Mouse (Mus musculus): ENCODE results near the gene Zmiz1. TPM values are rescaled to one million over a fixed set of nuclear protein-coding genes. Genes with fewer than 3 reads are reported as not detected.

The Zmiz1 gene
- polyA plus RNA-seq, 1 experiment, result 54.1 TPM

DNA sequence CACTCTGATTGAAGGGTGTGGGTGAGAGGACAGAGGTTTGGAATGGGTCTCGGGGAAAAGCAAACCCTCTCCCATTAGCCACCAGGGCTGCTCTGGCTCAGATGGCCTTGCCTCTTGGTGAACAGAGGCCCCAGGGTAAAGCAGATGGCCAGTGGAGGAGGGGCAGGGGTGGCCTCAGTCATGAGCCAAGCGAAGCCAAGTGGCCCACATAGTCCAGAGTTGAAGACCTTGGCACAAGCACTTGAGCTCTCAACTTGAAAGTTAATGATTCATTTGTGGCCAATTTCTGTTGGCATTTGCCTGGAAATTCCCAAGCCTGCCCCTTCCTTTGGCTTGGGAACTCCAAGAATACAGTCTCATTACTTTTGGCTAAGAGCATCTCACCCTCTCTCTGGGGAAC lies 37.1 kb downstream of the Zmiz1 start:
- peaks cover 67% of the 10 kb centered on the region for H3K36me3 ChIP-seq (replicated peaks; ENCODE audit: low read length)
- H3K27me3 ChIP-seq (replicated peaks), result no peaks in the 10 kb centered on the region
- no peaks in the 10 kb centered on the region for H3K9me3 ChIP-seq
- peak overlapping the region; percentile 15 for H3K4me3 ChIP-seq (replicated peaks)
- H3K4me1 ChIP-seq, result peaks cover 95% of the 10 kb centered on the region
- TF ChIP-seq FLI1 (IDR thresholded peaks at IDR 0.05; ENCODE audit: low read length) (no peak), GATA1 (IDR thresholded peaks at IDR 0.05; ENCODE audit: borderline replicate concordance, low read length) (no peak)

DNA sequence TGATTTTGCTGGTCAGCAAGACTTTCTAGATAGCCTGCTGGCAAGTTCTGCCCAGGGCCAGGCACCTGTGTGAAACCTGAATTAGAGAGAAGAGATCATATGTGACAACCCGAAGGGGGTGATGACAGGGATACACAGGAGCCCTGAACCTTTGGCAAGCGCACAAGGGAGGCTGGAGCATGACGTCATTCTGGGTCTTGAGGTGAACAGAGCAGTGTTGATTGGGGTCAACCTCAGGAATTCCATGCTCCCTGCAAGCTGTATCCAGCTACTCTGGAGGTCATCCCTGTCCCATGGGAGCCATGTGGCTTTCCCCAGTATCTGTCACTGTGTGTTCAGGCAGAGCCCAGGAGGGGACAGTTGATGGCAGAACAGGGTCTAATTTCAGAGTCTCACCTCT lies 38.0 kb downstream of the Zmiz1 start:
- H3K4me1 ChIP-seq, result peaks cover 95% of the 10 kb centered on the region
- TF ChIP-seq GATA1 (IDR thresholded peaks at IDR 0.05; ENCODE audit: borderline replicate concordance, low read length), result no peak
- no peaks in the 10 kb centered on the region for H3K27me3 ChIP-seq (replicated peaks)
- peaks cover 68% of the 10 kb centered on the region for H3K36me3 ChIP-seq (replicated peaks; ENCODE audit: low read length)
- H3K9me3 ChIP-seq, result no peaks in the 10 kb centered on the region
- H3K4me3 ChIP-seq (replicated peaks), result no peak overlapping the region

- H3K4me3 ChIP-seq (replicated peaks), result no peak overlapping the region
- no peaks in the 10 kb centered on the region for H3K27me3 ChIP-seq (replicated peaks)
- peaks cover 95% of the 10 kb centered on the region for H3K4me1 ChIP-seq
- H3K9me3 ChIP-seq, result no peaks in the 10 kb centered on the region
- H3K36me3 ChIP-seq (replicated peaks; ENCODE audit: low read length), result peaks cover 68% of the 10 kb centered on the region
- TF ChIP-seq FLI1 (IDR thresholded peaks at IDR 0.05; ENCODE audit: low read length) (no peak), GATA1 (IDR thresholded peaks at IDR 0.05; ENCODE audit: borderline replicate concordance, low read length) (no peak)
Observed at GRCm38 (mm10) chr14:25497596-25497995, 38.6 kb downstream of the Zmiz1 start.

DNA sequence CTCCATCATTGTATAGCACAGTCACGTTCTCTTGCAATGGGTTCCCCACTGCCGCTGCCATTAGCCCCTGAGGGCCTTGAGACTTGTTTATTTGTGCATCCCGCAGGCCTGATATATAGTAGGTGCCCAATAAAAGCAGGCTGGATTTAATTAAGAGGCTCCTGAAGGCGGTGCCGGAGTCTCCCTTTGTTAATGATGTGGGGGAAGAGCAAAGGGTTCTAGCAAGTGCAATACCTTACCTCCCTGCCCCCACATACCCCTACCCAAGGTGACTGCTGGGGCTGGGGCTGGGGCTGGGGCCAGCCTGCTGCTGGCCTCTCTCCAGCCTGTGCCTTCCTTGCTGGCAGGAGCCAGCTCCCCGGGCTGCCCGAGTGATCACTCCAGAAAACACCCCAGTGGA lies 39.4 kb downstream of the Zmiz1 start:
- Histone ChIP-seq H3K9me3 (no peaks in the 10 kb centered on the region), H3K4me1 (peaks cover 95% of the 10 kb centered on the region), H3K27me3 (replicated peaks) (no peaks in the 10 kb centered on the region), H3K4me3 (replicated peaks) (no peak overlapping the region), H3K36me3 (replicated peaks; ENCODE audit: low read length) (peaks cover 69% of the 10 kb centered on the region)
- no peak for TF ChIP-seq GATA1 (IDR thresholded peaks at IDR 0.05; ENCODE audit: borderline replicate concordance, low read length)
- no peak for TF ChIP-seq FLI1 (IDR thresholded peaks at IDR 0.05; ENCODE audit: low read length)

DNA sequence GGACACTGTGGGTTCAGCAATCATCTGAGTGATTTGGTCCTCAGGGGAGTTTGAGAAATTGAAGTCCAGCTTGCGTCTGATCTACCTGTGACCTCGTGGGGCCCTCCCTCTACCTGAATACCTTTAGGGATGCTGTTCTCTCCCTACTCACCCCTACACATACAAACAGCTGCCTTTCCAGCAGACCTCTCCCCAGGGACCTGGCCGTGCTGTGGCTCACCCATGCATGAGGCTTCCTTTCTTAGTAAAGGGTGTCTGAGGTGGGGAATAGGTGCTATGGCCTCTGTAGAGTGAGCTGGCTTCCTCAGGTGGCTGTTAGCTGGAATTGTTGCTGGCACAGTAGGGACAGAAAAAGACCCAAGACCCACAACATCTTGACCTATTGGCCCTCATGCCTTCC lies 40.5 kb downstream of the Zmiz1 start:
- Histone ChIP-seq H3K4me1 (peaks cover 95% of the 10 kb centered on the region), H3K9me3 (no peaks in the 10 kb centered on the region), H3K36me3 (replicated peaks; ENCODE audit: low read length) (peaks cover 69% of the 10 kb centered on the region), H3K4me3 (replicated peaks) (no peak overlapping the region), H3K27me3 (replicated peaks) (no peaks in the 10 kb centered on the region)
- no peak for TF ChIP-seq GATA1 (IDR thresholded peaks at IDR 0.05; ENCODE audit: borderline replicate concordance, low read length)
- no peak for TF ChIP-seq FLI1 (IDR thresholded peaks at IDR 0.05; ENCODE audit: low read length)

- no peaks in the 10 kb centered on the region for H3K27me3 ChIP-seq (replicated peaks)
- H3K36me3 ChIP-seq (replicated peaks; ENCODE audit: low read length), result peaks cover 71% of the 10 kb centered on the region
- no peaks in the 10 kb centered on the region for H3K9me3 ChIP-seq
- H3K4me3 ChIP-seq (replicated peaks), result peak overlapping the region; percentile 38
- H3K4me1 ChIP-seq, result peaks cover 95% of the 10 kb centered on the region
- no peak for TF ChIP-seq FLI1 (IDR thresholded peaks at IDR 0.05; ENCODE audit: low read length)
Observed at GRCm38 (mm10) chr14:25500511-25501120, 41.6 kb downstream of the Zmiz1 start.

DNA sequence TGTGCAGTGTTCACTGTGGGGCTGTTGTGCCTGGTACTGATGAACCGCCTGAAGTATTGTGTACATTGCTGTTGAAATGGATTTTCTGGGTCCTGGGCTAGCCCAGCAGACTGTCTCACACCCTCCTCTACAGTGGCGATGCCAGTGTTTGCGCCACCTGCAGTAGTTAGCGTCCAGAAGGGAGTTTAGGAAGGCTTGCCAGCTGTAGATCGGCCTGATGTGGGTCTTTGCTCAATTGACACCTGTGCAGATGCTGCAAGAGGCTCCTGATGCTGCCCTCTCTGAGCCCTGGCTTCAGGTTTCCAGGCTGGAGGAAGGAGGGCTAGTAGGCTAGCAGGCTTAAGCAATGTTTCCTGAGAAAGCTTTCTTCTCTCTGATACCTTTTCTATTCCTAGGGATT lies 42.5 kb downstream of the Zmiz1 start:
- Histone ChIP-seq H3K9me3 (no peaks in the 10 kb centered on the region), H3K4me1 (peaks cover 95% of the 10 kb centered on the region), H3K4me3 (replicated peaks) (peak overlapping the region; percentile 20), H3K27me3 (replicated peaks) (no peaks in the 10 kb centered on the region), H3K36me3 (replicated peaks; ENCODE audit: low read length) (peaks cover 80% of the 10 kb centered on the region)
- TF ChIP-seq GATA1 (IDR thresholded peaks at IDR 0.05; ENCODE audit: borderline replicate concordance, low read length), result no peak
- TF ChIP-seq FLI1 (IDR thresholded peaks at IDR 0.05; ENCODE audit: low read length), result no peak

- Histone ChIP-seq H3K9me3 (no peaks in the 10 kb centered on the region), H3K36me3 (replicated peaks; ENCODE audit: low read length) (peaks cover 87% of the 10 kb centered on the region), H3K4me1 (peaks cover 95% of the 10 kb centered on the region), H3K27me3 (replicated peaks) (no peaks in the 10 kb centered on the region), H3K4me3 (replicated peaks) (no peak overlapping the region)
- TF ChIP-seq GATA1 (IDR thresholded peaks at IDR 0.05; ENCODE audit: borderline replicate concordance, low read length) (no peak), FLI1 (IDR thresholded peaks at IDR 0.05; ENCODE audit: low read length) (no peak)
Observed at GRCm38 (mm10) chr14:25502355-25502754, 43.4 kb downstream of the Zmiz1 start.

DNA sequence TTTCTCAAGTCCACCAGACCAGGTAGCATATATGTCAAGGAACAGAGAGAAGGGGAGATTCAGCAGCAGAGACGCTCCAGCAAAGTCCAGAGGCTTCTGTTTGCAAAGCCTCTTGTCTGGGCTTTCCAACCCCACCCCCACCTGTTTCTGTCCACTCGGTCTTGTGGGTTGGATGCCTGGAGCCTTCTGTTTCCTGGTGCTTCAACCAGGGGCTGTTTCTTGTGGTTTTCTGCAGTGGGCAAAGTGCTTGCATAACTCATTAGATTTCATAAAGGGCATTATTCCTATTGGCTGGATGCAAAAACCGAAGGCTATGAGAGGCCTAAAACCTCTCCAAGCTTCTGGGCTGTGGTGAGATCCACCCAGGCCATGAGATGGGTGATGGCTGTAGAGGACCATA lies 45.3 kb downstream of the Zmiz1 start:
- H3K27me3 ChIP-seq (replicated peaks), result no peaks in the 10 kb centered on the region
- peaks cover 97% of the 10 kb centered on the region for H3K36me3 ChIP-seq (replicated peaks; ENCODE audit: low read length)
- no peak for TF ChIP-seq FLI1 (IDR thresholded peaks at IDR 0.05; ENCODE audit: low read length)
- no peak for TF ChIP-seq GATA1 (IDR thresholded peaks at IDR 0.05; ENCODE audit: borderline replicate concordance, low read length)
- peak overlapping the region; percentile 64 for H3K4me3 ChIP-seq (replicated peaks)
- no peaks in the 10 kb centered on the region for H3K9me3 ChIP-seq
- peaks cover 95% of the 10 kb centered on the region for H3K4me1 ChIP-seq

DNA sequence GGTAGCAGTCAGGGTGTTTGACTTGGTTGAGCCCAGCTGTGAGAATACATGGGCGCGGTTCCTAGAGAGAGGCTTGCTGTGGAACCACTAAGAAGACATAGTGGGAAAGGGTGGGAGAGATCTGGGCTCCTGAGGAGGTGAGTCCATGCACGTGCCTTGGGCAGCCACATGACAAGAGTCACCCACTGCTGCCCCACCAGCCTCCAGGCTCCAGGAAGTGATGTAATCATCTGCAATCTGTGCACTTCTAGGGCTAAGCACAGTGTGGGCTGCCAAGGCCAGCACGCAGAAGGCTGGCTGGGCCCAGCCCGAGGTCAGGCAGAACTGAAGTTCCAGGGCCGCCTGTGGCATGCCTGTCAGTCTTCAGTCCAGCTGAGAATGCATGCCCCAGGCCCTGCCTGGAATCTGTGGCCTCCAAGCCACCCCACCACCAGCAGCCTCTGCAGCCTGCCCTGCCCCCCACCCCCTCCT lies 46.3 kb downstream of the Zmiz1 start:
- TF ChIP-seq GATA1 (IDR thresholded peaks at IDR 0.05; ENCODE audit: borderline replicate concordance, low read length), result no peak
- no peak for TF ChIP-seq FLI1 (IDR thresholded peaks at IDR 0.05; ENCODE audit: low read length)
- Histone ChIP-seq H3K27me3 (replicated peaks) (no peaks in the 10 kb centered on the region), H3K4me1 (peaks cover 95% of the 10 kb centered on the region), H3K4me3 (replicated peaks) (no peak overlapping the region), H3K9me3 (no peaks in the 10 kb centered on the region), H3K36me3 (replicated peaks; ENCODE audit: low read length) (peaks cover 96% of the 10 kb centered on the region)
